Mouse (Mus musculus): ENCODE data around the gene Kbtbd3. TPM values are rescaled to one million over a fixed set of nuclear protein-coding genes. Genes with fewer than 3 reads are reported as not detected.

Kbtbd3 gene
- polyA plus RNA-seq (2015; fragmentation: Nextera tagmentation; extraction: Ambion mirVana), result 13.6 and 15.6 TPM in 2 replicates

DNA sequence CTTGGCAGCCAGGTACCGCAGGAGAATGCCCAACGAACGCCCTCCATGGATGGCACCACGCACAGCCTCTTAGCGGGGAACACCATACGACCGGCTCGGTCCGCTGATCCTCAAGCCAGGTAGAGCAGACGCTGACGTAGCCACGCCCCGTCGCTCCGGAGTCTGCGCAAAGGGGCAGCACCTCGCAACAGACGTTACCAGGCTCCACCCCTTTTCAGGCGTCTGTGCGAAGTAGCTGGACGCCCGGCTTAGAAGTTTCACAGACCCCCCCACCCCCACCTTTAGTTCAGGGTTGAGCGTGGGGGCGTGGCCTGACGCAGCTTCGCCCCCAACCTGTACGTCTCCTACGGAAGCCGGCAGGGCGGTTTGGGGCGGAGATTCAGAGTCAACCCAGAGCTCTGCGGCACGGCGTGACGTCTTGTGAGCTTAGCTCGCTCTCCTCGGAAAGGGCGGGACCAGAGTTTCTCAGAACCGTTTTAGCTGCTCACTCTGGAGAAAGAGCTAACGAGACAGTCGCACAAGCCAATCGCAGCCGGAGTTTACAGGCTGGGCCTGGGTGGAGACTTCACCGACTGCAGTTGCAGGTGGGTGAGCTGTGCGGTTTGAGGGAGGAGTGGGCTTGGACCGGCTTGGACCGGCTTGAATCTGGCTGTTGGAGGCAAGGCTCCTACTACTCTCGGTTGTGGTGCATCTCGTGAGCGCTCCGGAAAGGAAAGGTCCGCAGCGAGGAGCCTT lies at the start of gene Kbtbd3, which contains the start of gene Aasdhppt:
Gene Kbtbd3 (plus strand): TSS at position 483 of the 735 bp plus-strand sequence.
Gene Aasdhppt (minus strand): TSS at position 121 of the 735 bp plus-strand sequence.
- Histone ChIP-seq H3K36me3 (0 out of 2 replicates have a peak, but pooled peaks cover 3% of the 10 kb centered on the region), H3K9me3 (replicated peaks) (no peaks in the 10 kb centered on the region), H3K4me2 (peak within 1 kb of the TSS; percentile 60), H3K27ac (replicated peaks) (peak within 1 kb of the TSS; percentile 95), H3K9ac (replicated peaks) (peak within 1 kb of the TSS; percentile 79), H3K27me3 (replicated peaks) (no peaks in the 10 kb centered on the region), H3K4me1 (peaks cover 24% of the 10 kb centered on the region), H3K4me3 (replicated peaks) (peak within 1 kb of the TSS; percentile 67)
- WGBS, result under 1% methylated on average over 53 of the region's 53 CpGs
- ATAC-seq (ENCODE audit: low FRiP score), result peak; percentile 97

- 50% methylated on average over 65 of the region's 65 CpGs for WGBS
- no peaks in the 10 kb centered on the region for H3K27me3 ChIP-seq (replicated peaks)
- H3K27ac ChIP-seq (replicated peaks), result no peak overlapping the region
- H3K36me3 ChIP-seq, result no peaks in the 10 kb centered on the region
- H3K9me3 ChIP-seq (replicated peaks), result no peaks in the 10 kb centered on the region; the same call in 1 of the 2 replicates
- H3K4me3 ChIP-seq (replicated peaks), result peak overlapping the region; percentile 29
- no peaks in the 10 kb centered on the region for H3K4me1 ChIP-seq
- ATAC-seq (ENCODE audit: low FRiP score), result peak; percentile 47; the same call in 1 of the 2 replicates
- no peak overlapping the region for H3K9ac ChIP-seq (replicated peaks)
- H3K4me2 ChIP-seq, result peak overlapping the region; percentile 20
Observed at GRCm38 (mm10) chr9:4259841-4260745, 49.5 kb upstream of the Kbtbd3 start.

- no peak overlapping the region for H3K9ac ChIP-seq (replicated peaks)
- ATAC-seq (ENCODE audit: low FRiP score), result peak; percentile 47; the same call in 1 of the 2 replicates
- H3K36me3 ChIP-seq, result no peaks in the 10 kb centered on the region
- peak overlapping the region; percentile 29 for H3K4me3 ChIP-seq (replicated peaks)
- no peaks in the 10 kb centered on the region for H3K27me3 ChIP-seq (replicated peaks)
- H3K4me1 ChIP-seq, result no peaks in the 10 kb centered on the region
- WGBS, result 68% methylated on average over 12 of the region's 12 CpGs
- no peaks in the 10 kb centered on the region; the same call in 1 of the 2 replicates for H3K9me3 ChIP-seq (replicated peaks)
- H3K4me2 ChIP-seq, result peak overlapping the region; percentile 20
- H3K27ac ChIP-seq (replicated peaks), result no peak overlapping the region
Observed at GRCm38 (mm10) chr9:4260746-4261090, 48.9 kb upstream of the Kbtbd3 start.

DNA sequence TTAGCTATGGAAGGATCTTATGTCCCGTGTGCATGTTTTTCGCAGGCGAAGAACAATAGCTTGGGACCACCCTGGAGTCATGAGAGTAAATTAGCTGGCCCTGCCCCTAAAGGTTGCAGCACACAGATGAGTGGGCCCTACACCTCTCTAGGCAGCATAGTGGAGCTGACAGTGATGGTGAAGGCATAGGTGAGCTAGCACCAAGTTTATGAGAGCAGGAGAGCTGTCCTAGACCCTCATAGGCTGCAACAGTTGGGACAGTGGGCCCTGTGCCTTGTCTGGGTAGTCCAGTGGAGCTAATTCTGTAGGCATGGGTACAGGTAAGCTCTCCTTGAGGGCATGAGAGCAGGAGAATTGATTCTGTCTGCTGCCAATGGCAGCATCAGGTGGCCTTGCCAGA lies 42.8 kb upstream of the Kbtbd3 start:
- Histone ChIP-seq H3K27me3 (replicated peaks) (no peaks in the 10 kb centered on the region), H3K4me2 (no peak overlapping the region), H3K4me1 (no peaks in the 10 kb centered on the region), H3K4me3 (replicated peaks) (no peak overlapping the region), H3K9me3 (replicated peaks) (no peaks in the 10 kb centered on the region), H3K36me3 (peaks cover 3% of the 10 kb centered on the region; the same call in 1 of the 2 replicates), H3K27ac (replicated peaks) (no peak overlapping the region), H3K9ac (replicated peaks) (no peak overlapping the region)
- whole genome bisulfite sequencing, result 93% methylated on average over 3 of the region's 3 CpGs
- no peak for ATAC-seq (ENCODE audit: low FRiP score)

GRCm38 (mm10) chr9:4283850-4284249 lies 25.8 kb upstream of the Kbtbd3 start:
- Histone ChIP-seq H3K9ac (replicated peaks) (no peak overlapping the region), H3K27ac (replicated peaks) (no peak overlapping the region), H3K9me3 (replicated peaks) (no peaks in the 10 kb centered on the region), H3K4me2 (no peak overlapping the region), H3K4me1 (no peaks in the 10 kb centered on the region), H3K36me3 (peaks cover 2% of the 10 kb centered on the region; the same call in 1 of the 2 replicates), H3K4me3 (replicated peaks) (no peak overlapping the region), H3K27me3 (replicated peaks) (no peaks in the 10 kb centered on the region)
- WGBS, result 10% methylated on average over 3 of the region's 3 CpGs
- ATAC-seq (ENCODE audit: low FRiP score), result no peak

GRCm38 (mm10) chr9:4300466-4300865 lies 9.2 kb upstream of the Kbtbd3 start:
- 96% methylated on average over 2 of the region's 2 CpGs for WGBS
- ATAC-seq (ENCODE audit: low FRiP score), result no peak
- Histone ChIP-seq H3K4me2 (no peak overlapping the region), H3K4me3 (replicated peaks) (no peak overlapping the region), H3K9ac (replicated peaks) (no peak overlapping the region), H3K4me1 (no peaks in the 10 kb centered on the region), H3K9me3 (replicated peaks) (no peaks in the 10 kb centered on the region), H3K27ac (replicated peaks) (no peak overlapping the region), H3K36me3 (peaks cover 24% of the 10 kb centered on the region), H3K27me3 (replicated peaks) (no peaks in the 10 kb centered on the region)

- peaks cover 14% of the 10 kb centered on the region for H3K4me1 ChIP-seq
- H3K27ac ChIP-seq (replicated peaks), result no peak overlapping the region
- no peaks in the 10 kb centered on the region for H3K9me3 ChIP-seq (replicated peaks)
- peaks cover 12% of the 10 kb centered on the region for H3K36me3 ChIP-seq
- 57% methylated on average over 1 of the region's 1 CpGs for WGBS
- H3K9ac ChIP-seq (replicated peaks), result no peak overlapping the region
- H3K27me3 ChIP-seq (replicated peaks), result no peaks in the 10 kb centered on the region
- no peak for ATAC-seq (ENCODE audit: low FRiP score)
- no peak overlapping the region for H3K4me3 ChIP-seq (replicated peaks)
- no peak overlapping the region for H3K4me2 ChIP-seq
Observed at GRCm38 (mm10) chr9:4304867-4305266, 4.8 kb upstream of the Kbtbd3 start.

GRCm38 (mm10) chr9:4308628-4309350 lies 844 bp upstream of the Kbtbd3 start:
- peak; percentile 51; the same call in 1 of the 2 replicates for ATAC-seq (ENCODE audit: low FRiP score)
- Histone ChIP-seq H3K4me3 (replicated peaks) (peak overlapping the region; percentile 67), H3K27ac (replicated peaks) (peak overlapping the region; percentile 95), H3K36me3 (no peaks in the 10 kb centered on the region), H3K4me1 (peaks cover 24% of the 10 kb centered on the region), H3K9me3 (replicated peaks) (no peaks in the 10 kb centered on the region), H3K27me3 (replicated peaks) (no peaks in the 10 kb centered on the region), H3K9ac (replicated peaks) (peak overlapping the region; percentile 69), H3K4me2 (peak overlapping the region; percentile 60)
- WGBS, result under 1% methylated on average over 36 of the region's 36 CpGs

- Histone ChIP-seq H3K27me3 (replicated peaks) (no peaks in the 10 kb centered on the region), H3K4me2 (peak overlapping the region; percentile 60), H3K4me1 (peaks cover 24% of the 10 kb centered on the region), H3K27ac (replicated peaks) (peak overlapping the region; percentile 95), H3K9ac (replicated peaks) (peak overlapping the region; percentile 79), H3K36me3 (0 out of 2 replicates have a peak, but pooled peaks cover 3% of the 10 kb centered on the region), H3K9me3 (replicated peaks) (no peaks in the 10 kb centered on the region), H3K4me3 (replicated peaks) (peak overlapping the region; percentile 67)
- ATAC-seq (ENCODE audit: low FRiP score), result no peak
- 79% methylated on average over 3 of the region's 3 CpGs for WGBS
Observed at GRCm38 (mm10) chr9:4310706-4311105, 1.1 kb downstream of the Kbtbd3 start.

- 87% methylated on average over 3 of the region's 3 CpGs for WGBS
- ATAC-seq (ENCODE audit: low FRiP score), result no peak
- peak overlapping the region; percentile 67 for H3K4me3 ChIP-seq (replicated peaks)
- H3K36me3 ChIP-seq, result 0 out of 2 replicates have a peak, but pooled peaks cover 3% of the 10 kb centered on the region
- no peaks in the 10 kb centered on the region for H3K27me3 ChIP-seq (replicated peaks)
- H3K9ac ChIP-seq (replicated peaks), result no peak overlapping the region; the same call in 1 of the 2 replicates
- H3K4me2 ChIP-seq, result peak overlapping the region; percentile 60
- no peaks in the 10 kb centered on the region for H3K9me3 ChIP-seq (replicated peaks)
- no peak overlapping the region for H3K27ac ChIP-seq (replicated peaks)
- H3K4me1 ChIP-seq, result peaks cover 24% of the 10 kb centered on the region
Observed at GRCm38 (mm10) chr9:4311162-4311561, 1.5 kb downstream of the Kbtbd3 start.

- Histone ChIP-seq H3K27ac (replicated peaks) (no peak overlapping the region), H3K4me1 (peaks cover 10% of the 10 kb centered on the region), H3K4me3 (replicated peaks) (no peak overlapping the region), H3K27me3 (replicated peaks) (no peaks in the 10 kb centered on the region), H3K36me3 (peaks cover 9% of the 10 kb centered on the region; the same call in 1 of the 2 replicates), H3K9ac (replicated peaks) (no peak overlapping the region), H3K9me3 (replicated peaks) (no peaks in the 10 kb centered on the region), H3K4me2 (no peak overlapping the region)
- no peak for ATAC-seq (ENCODE audit: low FRiP score)
- WGBS, result 94% methylated on average over 4 of the region's 4 CpGs
Observed at GRCm38 (mm10) chr9:4313946-4314345, 4.3 kb downstream of the Kbtbd3 start.

All from neural tube, embryonic 15.5 days (tissue).